Mouse (Mus musculus) liver, postnatal 0 days (tissue): ENCODE results near the gene Ninj1.

Experiments
- CTCF ChIP-seq: sonication (generic); IDR thresholded peaks from 2 replicates; pipeline ENCODE4 v1.5.1; 2016; ENCODE audit warnings: antibody characterized with exemption, low read depth
- EP300 ChIP-seq: IDR thresholded peaks from 2 replicates; pipeline ENCODE4 v1.6.1; 2016; ENCODE audit warnings: antibody characterized with exemption, low read depth, mild to moderate bottlenecking

DNA sequence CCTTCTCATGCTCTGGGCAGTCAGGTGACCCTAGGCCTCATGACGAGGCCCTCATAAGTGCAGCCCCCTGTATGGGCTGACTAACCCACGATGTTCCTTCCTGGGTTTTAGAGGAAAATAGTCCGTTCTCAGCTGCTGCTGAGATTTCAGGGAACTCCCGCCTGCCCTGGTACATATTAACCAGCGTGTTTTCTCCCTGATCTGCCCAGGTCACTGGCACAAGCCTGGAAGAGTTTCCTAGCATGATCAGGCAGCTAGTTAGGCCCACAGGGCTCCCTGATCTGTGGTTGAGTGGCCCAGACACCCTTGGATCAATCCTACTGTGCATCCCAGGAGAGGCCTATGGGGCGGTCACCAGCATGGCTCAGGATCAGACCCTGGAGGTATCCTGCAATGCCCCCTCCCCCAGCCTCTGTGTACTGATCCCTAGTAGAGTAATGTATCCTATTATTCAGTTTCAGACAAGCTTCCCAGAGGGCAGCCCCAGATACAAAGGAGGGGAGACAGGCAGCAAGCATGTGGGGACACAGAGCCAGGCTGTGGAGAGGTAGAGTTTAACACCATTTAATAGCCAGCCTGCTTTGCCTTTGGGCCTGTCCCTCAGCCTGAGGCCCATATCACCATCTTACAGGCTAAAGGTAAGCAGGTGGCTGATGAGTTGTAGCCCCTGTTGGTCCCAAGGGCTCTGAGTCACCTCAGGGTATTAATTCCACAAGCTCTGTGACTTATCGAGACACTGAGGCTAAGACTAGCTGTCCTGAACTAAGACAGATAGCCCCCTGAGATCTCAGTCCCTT, 3.8 kb downstream of the Ninj1 start:
- TF ChIP-seq CTCF (no peak), EP300 (no peak)
